Mouse (Mus musculus) splenic B cell, adult 2 months (primary cell): Measurements from ENCODE around the gene Msl1.

Experiments
- DNase-seq: peaks from one replicate; pipeline ENCODE4 v3.0.0-alpha.2; 2011; ENCODE audit warnings: low read depth, low spot score
- H3K27me3 ChIP-seq: 2 replicates; pipeline ENCODE4 v1.6.1; 2012; ENCODE audit warnings: mild to moderate bottlenecking, low read length, moderate library complexity, mixed read lengths; ENCODE audit not compliant: control insufficient read depth, poor library complexity, insufficient read depth, severe bottlenecking
- H3K36me3 ChIP-seq: 2 replicates; pipeline ENCODE4 v1.6.1; 2012; ENCODE audit warnings: mild to moderate bottlenecking, low read length, moderate library complexity, mixed read lengths; ENCODE audit not compliant: control insufficient read depth, poor library complexity, insufficient read depth, severe bottlenecking

The Msl1 gene

GRCm38 (mm10) chr11:98755726-98756380 lies 39.5 kb upstream of the Msl1 start:
- no peaks in the 10 kb centered on the region for H3K36me3 ChIP-seq
- no peak for DNase-seq
- H3K27me3 ChIP-seq: no peaks in the 10 kb centered on the region

GRCm38 (mm10) chr11:98756711-98757110 lies 38.6 kb upstream of the Msl1 start:
- Histone ChIP-seq H3K27me3 (no peaks in the 10 kb centered on the region), H3K36me3 (no peaks in the 10 kb centered on the region)
- DNase-seq: no peak

GRCm38 (mm10) chr11:98761939-98762338 lies 33.4 kb upstream of the Msl1 start:
- DNase-seq: no peak
- Histone ChIP-seq H3K36me3 (no peaks in the 10 kb centered on the region), H3K27me3 (no peaks in the 10 kb centered on the region)

GRCm38 (mm10) chr11:98762756-98763501 lies 32.4 kb upstream of the Msl1 start:
- Histone ChIP-seq H3K27me3 (no peaks in the 10 kb centered on the region), H3K36me3 (no peaks in the 10 kb centered on the region)
- no peak for DNase-seq

GRCm38 (mm10) chr11:98763502-98763861 lies 31.8 kb upstream of the Msl1 start:
- no peaks in the 10 kb centered on the region for H3K36me3 ChIP-seq
- H3K27me3 ChIP-seq: no peaks in the 10 kb centered on the region
- no peak for DNase-seq

- H3K36me3 ChIP-seq: no peaks in the 10 kb centered on the region
- DNase-seq: no peak
- H3K27me3 ChIP-seq: no peaks in the 10 kb centered on the region
Observed at GRCm38 (mm10) chr11:98764091-98764490, 31.2 kb upstream of the Msl1 start.

GRCm38 (mm10) chr11:98764746-98765145 lies 30.6 kb upstream of the Msl1 start:
- H3K36me3 ChIP-seq: no peaks in the 10 kb centered on the region
- no peak for DNase-seq
- H3K27me3 ChIP-seq: no peaks in the 10 kb centered on the region

- no peaks in the 10 kb centered on the region for H3K36me3 ChIP-seq
- no peak for DNase-seq
- H3K27me3 ChIP-seq: no peaks in the 10 kb centered on the region
Observed at GRCm38 (mm10) chr11:98765421-98766309, 29.7 kb upstream of the Msl1 start.

- Histone ChIP-seq H3K36me3 (no peaks in the 10 kb centered on the region), H3K27me3 (no peaks in the 10 kb centered on the region)
- DNase-seq: no peak
Observed at GRCm38 (mm10) chr11:98766346-98766745, 29.0 kb upstream of the Msl1 start.

GRCm38 (mm10) chr11:98766816-98767215 lies 28.5 kb upstream of the Msl1 start:
- no peak for DNase-seq
- H3K36me3 ChIP-seq: no peaks in the 10 kb centered on the region

GRCm38 (mm10) chr11:98767276-98767675 lies 28.0 kb upstream of the Msl1 start:
- no peaks in the 10 kb centered on the region for H3K36me3 ChIP-seq
- DNase-seq: no peak
- no peaks in the 10 kb centered on the region for H3K27me3 ChIP-seq

More at GRCm38 (mm10) chr11:98766816-98767215, 28.5 kb upstream of the Msl1 start:
- no peaks in the 10 kb centered on the region for H3K27me3 ChIP-seq

- Histone ChIP-seq H3K36me3 (no peaks in the 10 kb centered on the region), H3K27me3 (no peaks in the 10 kb centered on the region)
- DNase-seq: no peak
Observed at GRCm38 (mm10) chr11:98767713-98768112, 27.6 kb upstream of the Msl1 start.

- Histone ChIP-seq H3K36me3 (no peaks in the 10 kb centered on the region), H3K27me3 (no peaks in the 10 kb centered on the region)
- DNase-seq: no peak
Observed at GRCm38 (mm10) chr11:98768127-98769006, 26.9 kb upstream of the Msl1 start.
